Mouse (Mus musculus): ENCODE results near the gene Tex36. TPM values are rescaled to one million over a fixed set of nuclear protein-coding genes. Genes with fewer than 3 reads are reported as not detected.

The Tex36 gene
- polyA plus RNA-seq, 1 experiment = not detected

DNA sequence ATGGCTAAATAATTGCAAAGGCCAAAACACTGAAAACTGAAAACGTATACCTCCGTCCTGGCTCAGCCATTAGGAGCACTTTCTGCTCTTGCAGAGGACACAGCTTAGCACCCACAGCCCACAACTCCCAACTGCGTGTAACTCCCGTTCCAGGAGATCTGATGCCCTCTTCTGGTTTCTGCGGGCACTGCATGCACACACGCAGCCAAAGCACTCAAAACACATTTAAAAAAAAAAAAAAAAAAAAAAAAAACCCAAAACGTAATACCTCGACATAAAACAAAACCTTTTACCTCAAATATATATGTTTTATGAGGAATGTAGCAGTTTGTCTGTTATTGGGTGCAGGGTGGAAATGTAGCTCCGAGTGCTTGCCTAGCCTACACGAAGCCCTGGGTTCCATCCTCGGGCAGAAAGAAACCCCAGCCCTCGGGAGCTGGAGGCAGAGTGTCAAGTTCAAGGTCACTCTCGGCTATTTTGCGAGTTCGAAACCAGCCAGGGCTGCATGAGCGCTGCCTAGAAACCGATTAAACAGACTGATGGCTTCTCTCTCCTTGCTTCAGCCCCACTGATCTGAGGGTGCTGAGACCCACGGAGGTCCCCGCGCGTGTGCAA, 34.9 kb upstream of the Tex36 start:
- Histone ChIP-seq H3K79me2 (ENCODE audit: control insufficient read depth, insufficient read depth) (peaks cover 10% of the 10 kb centered on the region), H3K36me3 (ENCODE audit: control insufficient read depth, insufficient read depth) (peaks cover 11% of the 10 kb centered on the region), H3K27me3 (ENCODE audit: control insufficient read depth, insufficient read depth, insufficient read length) (no peaks in the 10 kb centered on the region), H3K4me3 (peak overlapping the region; percentile 82), H3K4me2 (ENCODE audit: low read depth) (peak overlapping the region; percentile 93), H3ac (ENCODE audit: control insufficient read depth, insufficient read length) (peak overlapping the region; percentile 79)
- no peak for TF ChIP-seq POLR2A (IDR thresholded peaks at IDR 0.05; ENCODE audit: insufficient read length, low read depth)
- no peak for TF ChIP-seq TCF3 (IDR thresholded peaks at IDR 0.05; ENCODE audit: insufficient read length, low read depth)
- TF ChIP-seq USF1 (IDR thresholded peaks at IDR 0.05; ENCODE audit: low read depth) = no peak
- no peak for TF ChIP-seq MAX (IDR thresholded peaks at IDR 0.05; ENCODE audit: low read depth)
- TF ChIP-seq POLR2AphosphoS2 (IDR thresholded peaks at IDR 0.05; ENCODE audit: insufficient read length, low read depth) = no peak
- TF ChIP-seq SRF (IDR thresholded peaks at IDR 0.05; ENCODE audit: control insufficient read depth, insufficient read length, low read depth) = no peak
- TF ChIP-seq CEBPB (IDR thresholded peaks at IDR 0.05; ENCODE audit: insufficient read depth, poor library complexity, severe bottlenecking) = no peak
- TF ChIP-seq MYOG (IDR thresholded peaks at IDR 0.05; ENCODE audit: control insufficient read depth in 1 of 3, insufficient read depth in 1 of 3, insufficient read length in 2 of 3, low read depth in 2 of 3) = no peak
- TF ChIP-seq TCF12 (IDR thresholded peaks at IDR 0.05; ENCODE audit: insufficient read depth, poor library complexity, severe bottlenecking) = no peak
- TF ChIP-seq MYOD1 (IDR thresholded peaks at IDR 0.05; ENCODE audit: control insufficient read depth in 1 of 3, insufficient read length in 2 of 3, low read depth in 2 of 3) = no peak
- no peak for TF ChIP-seq REST (IDR thresholded peaks at IDR 0.05; ENCODE audit: insufficient read depth, insufficient read length)
- no peak for TF ChIP-seq E2F4 (IDR thresholded peaks at IDR 0.05; ENCODE audit: insufficient read depth)

DNA sequence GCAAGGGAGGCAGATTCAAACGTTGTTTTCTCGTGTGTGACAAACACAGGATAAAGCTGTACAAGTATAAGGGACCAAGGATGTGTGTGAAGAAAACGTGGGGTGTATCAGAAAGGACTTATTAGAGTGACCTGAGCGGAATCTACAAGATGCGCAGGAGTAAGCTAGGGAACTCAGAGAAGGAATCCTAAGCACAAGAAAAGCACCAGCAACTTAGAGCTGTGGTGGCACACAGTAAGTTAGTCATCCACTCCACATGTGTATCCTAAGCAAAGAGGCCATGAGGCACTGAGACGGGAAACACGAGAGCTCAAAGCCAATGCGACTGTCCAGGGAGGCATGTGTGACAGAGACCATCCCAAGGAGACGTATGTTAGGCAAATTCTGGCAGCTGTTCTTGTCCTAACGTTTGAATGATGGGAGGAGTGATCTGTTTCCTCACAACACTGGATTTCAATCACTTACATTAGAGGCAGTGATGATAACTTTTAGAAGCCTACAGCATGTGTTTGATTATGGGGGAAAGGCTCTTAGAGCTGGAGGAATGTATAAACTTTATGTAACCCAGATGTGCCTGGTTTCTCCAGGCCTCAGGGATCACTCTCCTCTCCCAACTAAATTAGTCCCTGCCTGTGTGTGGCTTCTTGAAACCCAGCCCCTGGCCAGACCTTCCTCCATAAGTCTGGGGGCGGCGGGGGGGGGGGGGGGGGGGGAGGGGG, 33.1 kb upstream of the Tex36 start:
- Histone ChIP-seq H3K79me2 (ENCODE audit: control insufficient read depth, insufficient read depth) (peaks cover 10% of the 10 kb centered on the region), H3K36me3 (ENCODE audit: control insufficient read depth, insufficient read depth) (no peaks in the 10 kb centered on the region), H3K4me2 (ENCODE audit: low read depth) (no peak overlapping the region), H3K4me3 (no peak overlapping the region), H3ac (ENCODE audit: control insufficient read depth, insufficient read length) (no peak overlapping the region), H3K27me3 (ENCODE audit: control insufficient read depth, insufficient read depth, insufficient read length) (no peaks in the 10 kb centered on the region)
- TF ChIP-seq MYOD1 (IDR thresholded peaks at IDR 0.05; ENCODE audit: control insufficient read depth in 1 of 3, insufficient read length in 2 of 3, low read depth in 2 of 3) = no peak
- TF ChIP-seq CEBPB (IDR thresholded peaks at IDR 0.05; ENCODE audit: insufficient read depth, poor library complexity, severe bottlenecking) = no peak
- TF ChIP-seq POLR2AphosphoS2 (IDR thresholded peaks at IDR 0.05; ENCODE audit: insufficient read length, low read depth) = no peak
- TF ChIP-seq TCF3 (IDR thresholded peaks at IDR 0.05; ENCODE audit: insufficient read length, low read depth) = no peak

DNA sequence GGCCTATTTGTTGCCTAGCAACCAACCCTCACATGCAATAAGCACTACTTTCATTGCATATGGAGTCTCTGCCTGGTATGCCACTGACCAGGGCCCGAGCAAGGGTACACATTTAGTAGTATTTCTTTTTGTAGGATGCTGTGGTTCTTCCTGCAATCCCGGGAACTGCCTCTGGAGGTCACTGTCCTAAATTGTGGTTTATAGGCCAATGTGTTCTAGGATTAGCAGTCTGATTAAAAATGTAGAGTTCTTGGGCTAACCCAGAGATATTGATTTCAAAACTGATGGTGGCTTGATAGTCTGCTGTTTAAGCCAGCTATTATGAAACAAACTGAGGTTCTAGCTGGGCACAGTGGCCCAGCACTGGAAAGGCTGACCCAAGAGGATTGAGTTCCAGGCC, 30.5 kb upstream of the Tex36 start:
- Histone ChIP-seq H3K36me3 (ENCODE audit: control insufficient read depth, insufficient read depth) (no peaks in the 10 kb centered on the region), H3K4me2 (ENCODE audit: low read depth) (no peak overlapping the region), H3K4me3 (no peak overlapping the region), H3ac (ENCODE audit: control insufficient read depth, insufficient read length) (no peak overlapping the region), H3K27me3 (ENCODE audit: control insufficient read depth, insufficient read depth, insufficient read length) (peaks cover 4% of the 10 kb centered on the region), H3K79me2 (ENCODE audit: control insufficient read depth, insufficient read depth) (no peaks in the 10 kb centered on the region)
- TF ChIP-seq TCF3 (IDR thresholded peaks at IDR 0.05; ENCODE audit: insufficient read length, low read depth) (no peak), MYOG (IDR thresholded peaks at IDR 0.05; ENCODE audit: control insufficient read depth in 1 of 3, insufficient read depth in 1 of 3, insufficient read length in 2 of 3, low read depth in 2 of 3) (no peak), POLR2A (IDR thresholded peaks at IDR 0.05; ENCODE audit: insufficient read length, low read depth) (no peak), REST (IDR thresholded peaks at IDR 0.05; ENCODE audit: insufficient read depth, insufficient read length) (no peak), MAX (IDR thresholded peaks at IDR 0.05; ENCODE audit: low read depth) (no peak), MYOD1 (IDR thresholded peaks at IDR 0.05; ENCODE audit: control insufficient read depth in 1 of 3, insufficient read length in 2 of 3, low read depth in 2 of 3) (no peak), CEBPB (IDR thresholded peaks at IDR 0.05; ENCODE audit: insufficient read depth, poor library complexity, severe bottlenecking) (no peak), E2F4 (IDR thresholded peaks at IDR 0.05; ENCODE audit: insufficient read depth) (no peak)

DNA sequence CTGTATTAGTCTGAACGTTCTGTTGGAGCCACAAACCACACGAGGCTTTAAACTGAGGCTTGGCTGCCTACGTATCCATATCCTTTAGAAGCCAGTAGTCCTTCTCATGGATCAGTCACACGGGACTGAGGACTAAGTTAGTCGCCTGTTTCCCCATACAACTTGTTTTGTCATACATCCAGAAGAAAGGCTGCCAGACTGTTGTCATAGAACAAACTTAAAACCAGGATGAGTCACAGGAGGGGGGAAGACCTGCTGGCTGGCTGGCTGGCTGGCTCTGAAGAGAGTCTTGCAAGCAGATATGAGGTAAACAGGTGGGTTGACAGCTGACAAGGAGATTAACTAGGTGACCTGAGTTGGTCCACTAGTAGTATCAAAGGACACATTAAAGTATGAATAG, 28.9 kb upstream of the Tex36 start:
- H3K36me3 ChIP-seq (ENCODE audit: control insufficient read depth, insufficient read depth) = no peaks in the 10 kb centered on the region
- H3ac ChIP-seq (ENCODE audit: control insufficient read depth, insufficient read length) = no peak overlapping the region
- H3K79me2 ChIP-seq (ENCODE audit: control insufficient read depth, insufficient read depth) = no peaks in the 10 kb centered on the region
- no peak for TF ChIP-seq MYOG (IDR thresholded peaks at IDR 0.05; ENCODE audit: control insufficient read depth in 1 of 3, insufficient read depth in 1 of 3, insufficient read length in 2 of 3, low read depth in 2 of 3)
- no peak for TF ChIP-seq MAX (IDR thresholded peaks at IDR 0.05; ENCODE audit: low read depth)
- no peak for TF ChIP-seq REST (IDR thresholded peaks at IDR 0.05; ENCODE audit: insufficient read depth, insufficient read length)
- TF ChIP-seq SRF (IDR thresholded peaks at IDR 0.05; ENCODE audit: control insufficient read depth, insufficient read length, low read depth) = no peak
- TF ChIP-seq TCF12 (IDR thresholded peaks at IDR 0.05; ENCODE audit: insufficient read depth, poor library complexity, severe bottlenecking) = no peak
- no peak for TF ChIP-seq TCF3 (IDR thresholded peaks at IDR 0.05; ENCODE audit: insufficient read length, low read depth)
- no peak for TF ChIP-seq MYOD1 (IDR thresholded peaks at IDR 0.05; ENCODE audit: control insufficient read depth in 1 of 3, insufficient read length in 2 of 3, low read depth in 2 of 3)
- TF ChIP-seq E2F4 (IDR thresholded peaks at IDR 0.05; ENCODE audit: insufficient read depth) = no peak
- no peak for TF ChIP-seq CEBPB (IDR thresholded peaks at IDR 0.05; ENCODE audit: insufficient read depth, poor library complexity, severe bottlenecking)
- TF ChIP-seq POLR2A (IDR thresholded peaks at IDR 0.05; ENCODE audit: insufficient read length, low read depth) = no peak
- no peak for TF ChIP-seq USF1 (IDR thresholded peaks at IDR 0.05; ENCODE audit: low read depth)
- no peak for TF ChIP-seq POLR2AphosphoS2 (IDR thresholded peaks at IDR 0.05; ENCODE audit: insufficient read length, low read depth)
- H3K4me2 ChIP-seq (ENCODE audit: low read depth) = no peak overlapping the region
- H3K4me3 ChIP-seq = no peak overlapping the region
- H3K27me3 ChIP-seq (ENCODE audit: control insufficient read depth, insufficient read depth, insufficient read length) = peaks cover 9% of the 10 kb centered on the region
